Comparison of ENCODE assay signal across 9 mouse cellular contexts in the genomic region with DNA sequence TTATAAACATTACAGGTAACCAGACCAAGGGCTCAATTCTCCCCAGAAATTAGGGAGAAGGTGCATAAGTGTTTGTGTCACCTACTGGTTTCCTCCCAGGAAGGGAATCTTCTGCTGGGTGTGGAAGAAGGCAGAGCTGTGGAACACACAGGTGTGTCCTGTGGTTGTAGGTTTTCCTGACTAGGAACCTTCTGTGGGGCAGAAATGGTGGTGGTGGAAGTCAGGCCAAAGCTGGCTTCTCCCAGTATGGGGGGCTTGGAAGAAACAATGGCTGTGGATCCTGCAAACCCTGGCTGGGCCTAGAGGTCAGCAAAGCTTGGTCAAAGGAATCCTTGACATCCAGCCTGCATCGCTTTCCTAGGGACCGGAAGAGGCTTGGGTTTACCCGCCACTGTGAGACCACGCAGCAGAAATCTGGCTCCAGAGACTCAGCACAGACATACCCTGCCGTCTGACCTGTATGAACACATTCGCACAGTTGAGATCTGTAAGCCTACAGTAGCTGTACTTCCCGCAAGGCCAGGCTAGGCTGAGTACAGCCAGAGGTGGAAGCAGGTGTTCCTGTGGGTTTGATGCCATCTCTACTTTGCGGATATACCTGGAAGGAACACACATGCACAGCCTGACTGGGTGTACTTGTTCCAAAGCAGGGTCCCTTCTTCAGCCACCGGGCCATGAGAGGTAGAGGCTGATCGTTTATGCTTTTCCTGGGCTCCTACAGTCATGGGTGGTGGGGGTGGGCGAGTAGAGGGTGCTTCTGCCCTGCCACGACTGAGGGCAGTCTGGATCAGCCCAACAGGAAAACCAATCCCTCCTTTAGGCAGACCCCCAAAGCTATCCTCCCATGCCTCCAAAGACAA. TPM values are rescaled to one million over a fixed set of nuclear protein-coding genes. Genes with fewer than 3 reads are reported as not detected.
DNase-seq lines count a peak whose midpoint lies in the region; ATAC-seq and TF ChIP-seq lines count a peak whose summit lies in the region.
"Had no signal": no experiment of that assay in that cellular context is flagged by ENCODE, and none has a peak within 500 bp of the region (broad histone marks: within the 10 kb centered on the region; RNA-seq: fewer than 3 reads in every experiment).

No protein-coding gene starts in this region.

- TF ChIP-seq POLR2A in limb, embryonic 14.5 days (IDR thresholded peaks at IDR 0.05; ENCODE audit: borderline replicate concordance, extremely low read depth, insufficient read depth, insufficient read length), result 0 out of 2 replicates have a peak, but pooled peaks have one; percentile 6

- no peak for DNase-seq in heart, postnatal 25 days (ENCODE audit: low spot score)
- peak; percentile 26 for DNase-seq in embryonic facial prominence, embryonic 10.5 days (ENCODE audit: low spot score)
- DNase-seq in limb, embryonic 14.5 days (ENCODE audit: low spot score), result no peak
- DNase-seq in left cerebral cortex, adult 8-10 months (ENCODE audit: low spot score in 2 of 2), result no peak
- no peak for DNase-seq in gastrocnemius, adult 8-10 months (ENCODE audit: low spot score in 2 of 2)

- peak overlapping the region; percentile 97 for H3K4me2 ChIP-seq in heart, embryonic 13.5 days
- H3K4me2 ChIP-seq in forebrain, embryonic 16.5 days (ENCODE audit: low read length), result no peak overlapping the region
- H3K4me2 ChIP-seq in limb, embryonic 14.5 days (replicated peaks; ENCODE audit: low read depth, low read length, severe bottlenecking), result peak overlapping the region; percentile 91

- intact Hi-C loops in heart, postnatal 25 days (cut with DNase I), result no loop called here

- H3K27me3 ChIP-seq in heart, embryonic 13.5 days (replicated peaks), result no peaks in the 10 kb centered on the region
- 0 out of 2 replicates have a peak, but pooled peaks cover 17% of the 10 kb centered on the region for H3K27me3 ChIP-seq in embryonic facial prominence, embryonic 10.5 days (replicated peaks; ENCODE audit: low read depth, poor library complexity, severe bottlenecking)
- no peaks in the 10 kb centered on the region for H3K27me3 ChIP-seq in forebrain, embryonic 16.5 days (replicated peaks; ENCODE audit: control insufficient read depth, insufficient read depth, low read length)
- H3K27me3 ChIP-seq in limb, embryonic 14.5 days (ENCODE audit: control insufficient read depth, insufficient read depth, low read length), result no peaks in the 10 kb centered on the region

- 0 out of 2 replicates have a peak overlapping the region, but pooled peaks have one; percentile 25 for H3K4me3 ChIP-seq in heart, embryonic 13.5 days
- peak overlapping the region; percentile 85 for H3K4me3 ChIP-seq in embryonic facial prominence, embryonic 10.5 days
- no peak overlapping the region for H3K4me3 ChIP-seq in forebrain, embryonic 16.5 days (replicated peaks; ENCODE audit: low read length)
- no peak overlapping the region for H3K4me3 ChIP-seq in limb, embryonic 14.5 days (replicated peaks; ENCODE audit: low read length)

- peak overlapping the region; percentile 99 for H3K9ac ChIP-seq in heart, embryonic 13.5 days
- no peak overlapping the region for H3K9ac ChIP-seq in forebrain, embryonic 16.5 days (replicated peaks; ENCODE audit: low read depth, low read length)
- H3K9ac ChIP-seq in limb, embryonic 14.5 days (ENCODE audit: low read depth, low read length, severe bottlenecking), result no peak overlapping the region; the same call in 1 of the 2 replicates

- H3K4me1 ChIP-seq in heart, embryonic 13.5 days, result peaks cover 71% of the 10 kb centered on the region
- peaks cover 95% of the 10 kb centered on the region for H3K4me1 ChIP-seq in embryonic facial prominence, embryonic 10.5 days
- H3K4me1 ChIP-seq in forebrain, embryonic 16.5 days (replicated peaks; ENCODE audit: control insufficient read depth, insufficient read depth, low read length), result peaks cover 56% of the 10 kb centered on the region
- peaks cover 68% of the 10 kb centered on the region for H3K4me1 ChIP-seq in limb, embryonic 14.5 days (ENCODE audit: control insufficient read depth, insufficient read depth, low read length)

- ATAC-seq in heart, embryonic 13.5 days (ENCODE audit: extremely low read depth, insufficient number of reproducible peaks, low FRiP score, low TSS enrichment), result no peak
- no peak for ATAC-seq in forebrain, embryonic 16.5 days
- ATAC-seq in limb, embryonic 14.5 days (ENCODE audit: low FRiP score, low read depth), result no peak
- no peak for ATAC-seq in granulocyte monocyte progenitor cell, adult 5-6 weeks (replicated peaks; ENCODE audit: poor library complexity, severe bottlenecking)

- H3K27ac ChIP-seq in heart, embryonic 13.5 days (replicated peaks), result peak overlapping the region; percentile 96
- peak overlapping the region; percentile 99 for H3K27ac ChIP-seq in embryonic facial prominence, embryonic 10.5 days (replicated peaks)
- 0 out of 2 replicates have a peak overlapping the region, but pooled peaks have one; percentile 6 for H3K27ac ChIP-seq in forebrain, embryonic 16.5 days (ENCODE audit: low read length)
- H3K27ac ChIP-seq in limb, embryonic 14.5 days (replicated peaks; ENCODE audit: low read depth, low read length), result 0 out of 2 replicates have a peak overlapping the region, but pooled peaks have one; percentile 45
- H3K27ac ChIP-seq: macrophage had no signal

- 59% methylated on average over 12 of the region's 12 CpGs for WGBS in heart, embryonic 13.5 days
- 60% methylated on average over 12 of the region's 12 CpGs for WGBS in embryonic facial prominence, embryonic 10.5 days
- 69% methylated on average over 12 of the region's 12 CpGs for WGBS in forebrain, embryonic 16.5 days
- WGBS in limb, embryonic 14.5 days, result 61% methylated on average over 12 of the region's 12 CpGs

- H3K9me3 ChIP-seq in heart, embryonic 13.5 days, result no peaks in the 10 kb centered on the region
- no peaks in the 10 kb centered on the region for H3K9me3 ChIP-seq in embryonic facial prominence, embryonic 10.5 days
- H3K9me3 ChIP-seq in forebrain, embryonic 16.5 days (ENCODE audit: control insufficient read depth, low read length), result no peaks in the 10 kb centered on the region
- H3K9me3 ChIP-seq in limb, embryonic 14.5 days (ENCODE audit: control insufficient read depth, low read length), result no peaks in the 10 kb centered on the region

- no peaks in the 10 kb centered on the region for H3K36me3 ChIP-seq in heart, embryonic 13.5 days
- H3K36me3 ChIP-seq in embryonic facial prominence, embryonic 10.5 days (replicated peaks), result no peaks in the 10 kb centered on the region; the same call in 1 of the 2 replicates
- H3K36me3 ChIP-seq in forebrain, embryonic 16.5 days (ENCODE audit: control insufficient read depth, insufficient read depth), result no peaks in the 10 kb centered on the region
- peaks cover 6% of the 10 kb centered on the region; the same call in 1 of the 2 replicates for H3K36me3 ChIP-seq in limb, embryonic 14.5 days (ENCODE audit: control insufficient read depth, insufficient read depth, low read length)

RNA-seq across cellular contexts. Expression of a gene that starts 6.1 kb away (rescaled TPM):
- polyA plus RNA-seq in heart, embryonic 13.5 days (2015; fragmentation: Nextera tagmentation; extraction: Ambion mirVana), result 4.4 and 5.2 TPM in 2 replicates
- total RNA-seq in heart, postnatal 25 days (2021), result 1 to 10 TPM; 7.8 to 8.3 TPM
- 18.0 and 18.4 TPM in 2 replicates for polyA plus RNA-seq in embryonic facial prominence, embryonic 10.5 days (2016; fragmentation: Nextera tagmentation; extraction: Ambion mirVana)
- polyA plus RNA-seq in forebrain, embryonic 16.5 days (2015; fragmentation: Nextera tagmentation; extraction: Ambion mirVana), result 14.5 and 14.8 TPM in 2 replicates
- 22.9 and 28.3 TPM in 2 replicates for polyA plus RNA-seq in limb, embryonic 14.5 days (2012; rRNA removed)
- 14.0 and 14.9 TPM in 2 replicates for polyA plus RNA-seq in limb, embryonic 14.5 days (2014; fragmentation: Nextera tagmentation; extraction: Ambion mirVana)
- 10 to 100 TPM; 20.8 to 23.0 (median 21.6) TPM for total RNA-seq in left cerebral cortex, adult 8-10 months (2022)
- total RNA-seq in gastrocnemius, adult 8-10 months (2022), result 1 to 10 TPM; 3.6 to 5.8 (median 4.7) TPM
- 22.5 and 22.9 TPM in 2 replicates for total RNA-seq in granulocyte monocyte progenitor cell, adult 5-6 weeks (2014; fragmentation: Nextera tagmentation)
- total RNA-seq in granulocyte monocyte progenitor cell, adult 5-6 weeks (2017), result 4.7 and 5.9 TPM in 2 replicates

Comparison
In these comparisons a context has a peak if more than half of its experiments do, and no peak if none do; other contexts are left out.
1. H3K27ac ChIP-seq: peak in every context shown above with its lines; median percentile 99 in embryonic facial prominence, embryonic 10.5 days; 96 in heart, embryonic 13.5 days; 45 in limb, embryonic 14.5 days; 6 in forebrain, embryonic 16.5 days.
2. H3K4me3 ChIP-seq: peak in heart, embryonic 13.5 days (single experiment) and embryonic facial prominence, embryonic 10.5 days (single experiment); none in forebrain, embryonic 16.5 days (single experiment) and limb, embryonic 14.5 days (single experiment).